Mouse (Mus musculus) midbrain, embryonic 13.5 days (tissue): ENCODE measurements around the gene Arhgdib. TPM values are rescaled to one million over a fixed set of nuclear protein-coding genes. Genes with fewer than 3 reads are reported as not detected.

Experiments
- ATAC-seq: fragments of 200-750 bp; cut with Nextera tagmentation; 2 replicates; pipeline ENCODE4 v1.8.0; 2017; ENCODE audit warnings: mild to moderate bottlenecking, moderate TSS enrichment, moderate library complexity
- H3K27ac ChIP-seq: fragments of 300-500 bp; sonication (generic); 2 replicates; pipeline ENCODE4 v1.5.1; 2015; ENCODE audit warnings: inconsistent platforms, mild to moderate bottlenecking, moderate library complexity
- H3K27me3 ChIP-seq: fragments of 300-500 bp; sonication (generic); 2 replicates; pipeline ENCODE4 v1.6.1; 2015; ENCODE audit warnings: mild to moderate bottlenecking, inconsistent platforms
- H3K36me3 ChIP-seq: fragments of 300-500 bp; sonication (generic); 2 replicates; pipeline ENCODE4 v1.6.1; 2015; ENCODE audit warnings: mild to moderate bottlenecking, inconsistent platforms
- H3K4me1 ChIP-seq: fragments of 300-500 bp; sonication (generic); replicated peaks from 2 replicates; pipeline ENCODE4 v1.6.1; 2015; ENCODE audit warnings: inconsistent platforms
- H3K4me2 ChIP-seq: fragments of 300-500 bp; sonication (generic); replicated peaks from 2 replicates; pipeline ENCODE4 v1.6.1; 2015; ENCODE audit warnings: moderate library complexity, mild to moderate bottlenecking, inconsistent platforms
- H3K4me3 ChIP-seq: fragments of 300-500 bp; sonication (generic); replicated peaks from 2 replicates; pipeline ENCODE4 v1.5.1; 2015; ENCODE audit warnings: mild to moderate bottlenecking, inconsistent platforms
- H3K9ac ChIP-seq: fragments of 300-500 bp; sonication (generic); replicated peaks from 2 replicates; pipeline ENCODE4 v1.6.1; 2015; ENCODE audit warnings: mild to moderate bottlenecking, inconsistent platforms
- H3K9me3 ChIP-seq: fragments of 300-500 bp; sonication (generic); 2 replicates; pipeline ENCODE4 v1.6.1; 2016; ENCODE audit warnings: mild to moderate bottlenecking, inconsistent platforms
- WGBS: fragments of 180-500 bp; shearing (Covaris S2); methylation state at CpG from one replicate; pipeline ENCODE4 v1.1.7; 2015; 5-methylcytosine and 5-hydroxymethylcytosine counted together
- polyA plus RNA-seq: library from polyadenylated mRNA; unstranded; fragments of >200 nt; fragmentation: Nextera tagmentation; extraction: Ambion mirVana; gene quantifications from 2 replicates; pipeline ENCODE4 v1.2.1, GENCODE M21; 2015

Arhgdib gene
- polyA plus RNA-seq, 1 experiment from 2014 or later, result 13.0 TPM

DNA sequence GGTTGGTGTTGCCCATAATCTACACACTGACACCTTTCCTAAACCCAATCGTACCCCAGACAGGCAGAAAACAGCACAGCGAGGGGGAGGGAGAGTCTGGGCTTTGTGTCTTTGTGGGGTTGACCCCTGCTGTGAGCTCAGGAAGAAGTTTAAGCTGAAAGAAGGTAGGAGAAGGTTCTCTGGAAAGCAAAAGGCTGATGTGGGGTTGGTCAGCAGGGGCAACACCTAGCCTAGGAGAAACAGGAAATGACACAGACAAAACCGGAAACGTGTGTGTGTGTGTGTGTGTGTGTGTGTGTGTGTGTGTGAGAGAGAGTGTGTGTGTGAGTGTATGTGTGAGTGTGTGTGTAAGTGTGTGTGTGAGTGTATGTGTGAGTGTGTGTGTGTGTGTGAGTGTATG, 25.8 kb upstream of the Arhgdib start:
- Histone ChIP-seq H3K36me3 (no peaks in the 10 kb centered on the region), H3K9me3 (no peaks in the 10 kb centered on the region), H3K9ac (no peak overlapping the region), H3K4me2 (no peak overlapping the region), H3K4me1 (no peaks in the 10 kb centered on the region), H3K4me3 (no peak overlapping the region), H3K27me3 (no peaks in the 10 kb centered on the region), H3K27ac (no peak overlapping the region)
- WGBS, result 62% methylated on average over 4 of the region's 4 CpGs
- ATAC-seq, result no peak

DNA sequence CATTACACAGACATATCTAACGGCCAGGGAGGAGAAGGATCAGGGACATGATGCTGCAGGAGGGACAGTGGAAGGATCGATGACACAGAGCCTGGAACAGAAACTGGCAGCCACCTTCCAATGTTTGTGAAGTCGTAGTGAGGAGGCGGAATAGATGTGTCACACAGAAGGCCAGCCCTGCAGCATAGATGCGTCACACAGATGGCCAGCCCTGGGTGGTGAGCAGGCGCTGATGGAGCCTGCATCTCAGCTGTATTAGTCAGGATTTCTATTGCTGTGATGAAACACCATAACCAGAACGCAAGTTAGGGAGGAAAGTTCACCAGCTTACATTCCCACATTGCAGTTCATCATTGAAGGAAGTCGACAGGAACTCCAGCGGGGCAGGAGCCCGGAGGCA, 24.2 kb upstream of the Arhgdib start:
- Histone ChIP-seq H3K4me1 (no peaks in the 10 kb centered on the region), H3K36me3 (no peaks in the 10 kb centered on the region), H3K9me3 (no peaks in the 10 kb centered on the region), H3K27ac (no peak overlapping the region), H3K4me2 (no peak overlapping the region), H3K27me3 (no peaks in the 10 kb centered on the region), H3K4me3 (no peak overlapping the region), H3K9ac (no peak overlapping the region)
- no peak for ATAC-seq
- WGBS, result 80% methylated on average over 10 of the region's 10 CpGs

DNA sequence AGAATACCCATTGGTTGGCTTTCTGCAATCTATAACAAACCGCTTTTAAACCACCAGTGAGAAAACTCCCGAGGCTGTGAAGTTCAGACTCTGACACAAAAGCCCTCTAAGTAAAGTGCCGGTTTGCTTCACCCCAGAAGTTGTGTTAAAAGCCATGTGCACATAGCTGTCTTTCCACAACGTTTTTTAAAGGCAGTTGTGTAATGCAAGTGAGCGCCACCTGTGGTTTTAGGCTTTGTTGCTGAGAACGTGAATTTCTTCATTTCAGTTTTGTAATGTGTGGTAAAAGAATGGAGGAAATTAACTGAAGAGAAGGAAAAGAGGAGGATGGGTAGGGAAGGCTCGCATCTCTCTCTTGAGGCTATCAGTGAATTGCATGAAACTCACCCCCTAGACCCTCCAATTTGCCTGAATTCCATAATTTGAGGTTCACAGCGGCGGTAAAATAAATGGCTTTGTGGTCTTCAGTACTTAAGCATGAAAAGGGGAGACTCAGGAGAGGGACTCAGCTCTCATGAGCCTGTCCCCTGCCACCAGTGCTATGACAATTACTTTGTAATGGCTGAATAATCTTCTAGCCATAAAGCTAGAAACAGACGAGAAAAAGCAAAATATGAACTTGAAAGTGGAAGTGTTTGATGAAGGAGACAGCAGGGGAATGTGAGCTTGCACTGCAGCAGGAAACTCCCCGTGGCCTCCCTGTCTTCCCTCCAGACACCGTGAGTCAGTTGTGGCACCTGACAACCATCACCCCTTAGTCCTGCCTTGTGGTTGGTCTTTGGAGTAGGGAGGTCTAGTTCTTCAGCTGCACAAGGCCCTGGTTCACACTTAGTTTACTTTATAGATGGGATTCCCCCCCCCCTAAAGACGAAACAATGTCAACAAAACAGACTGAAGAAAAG, 23.2 kb upstream of the Arhgdib start:
- WGBS, result 75% methylated on average over 13 of the region's 13 CpGs

DNA sequence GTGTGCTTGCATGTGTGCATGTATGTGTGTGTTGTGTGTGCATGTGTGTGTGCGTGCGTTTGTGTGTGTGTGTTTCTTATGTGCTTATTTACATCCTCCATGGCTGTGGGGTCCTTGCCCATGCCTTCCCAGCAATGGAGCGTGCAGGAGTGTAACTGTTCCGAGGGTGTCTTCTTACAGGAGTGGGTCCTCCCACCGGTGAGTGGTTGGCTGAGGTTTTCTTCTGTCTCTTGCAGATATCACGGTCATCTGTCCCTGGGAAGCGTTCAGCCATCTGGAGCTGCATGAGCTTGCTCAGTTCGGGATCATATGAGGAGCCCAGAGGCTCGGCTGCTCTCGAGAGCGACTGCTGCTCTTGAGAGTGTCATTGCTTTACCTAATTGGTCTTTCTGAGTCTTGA, 21.3 kb upstream of the Arhgdib start:
- ATAC-seq, result no peak
- Histone ChIP-seq H3K9ac (no peak overlapping the region), H3K36me3 (no peaks in the 10 kb centered on the region), H3K27ac (no peak overlapping the region), H3K27me3 (no peaks in the 10 kb centered on the region), H3K4me1 (no peaks in the 10 kb centered on the region), H3K9me3 (no peaks in the 10 kb centered on the region), H3K4me3 (no peak overlapping the region), H3K4me2 (no peak overlapping the region)
- 90% methylated on average over 11 of the region's 11 CpGs for WGBS

More for the DNA sequence above, 23.2 kb upstream of the Arhgdib start:
- Histone ChIP-seq H3K27me3 (no peaks in the 10 kb centered on the region), H3K36me3 (no peaks in the 10 kb centered on the region), H3K27ac (no peak overlapping the region), H3K4me1 (no peaks in the 10 kb centered on the region), H3K9ac (no peak overlapping the region), H3K4me3 (no peak overlapping the region), H3K4me2 (no peak overlapping the region), H3K9me3 (no peaks in the 10 kb centered on the region)
- no peak for ATAC-seq

DNA sequence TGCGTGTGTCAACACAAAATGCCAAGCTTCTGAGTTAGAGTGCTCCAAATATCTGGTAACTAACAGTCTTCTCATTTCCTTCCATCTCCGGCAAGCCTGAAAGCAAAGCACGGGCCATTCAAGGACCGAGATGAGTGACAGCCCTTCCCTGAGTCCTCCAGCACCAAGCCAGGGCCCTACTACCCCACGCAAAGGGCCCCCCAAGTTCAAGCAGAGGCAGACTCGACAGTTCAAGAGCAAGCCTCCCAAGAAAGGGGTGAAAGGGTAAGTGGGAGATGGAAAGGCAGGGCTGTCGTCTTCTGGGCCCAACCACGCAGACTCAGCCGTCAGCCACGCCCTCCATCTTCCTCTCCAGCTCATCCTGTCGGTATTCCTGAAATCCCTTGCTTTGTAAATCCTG, 17.4 kb upstream of the Arhgdib start:
- Histone ChIP-seq H3K27me3 (no peaks in the 10 kb centered on the region), H3K27ac (no peak overlapping the region), H3K36me3 (no peaks in the 10 kb centered on the region), H3K9me3 (no peaks in the 10 kb centered on the region), H3K4me3 (no peak overlapping the region), H3K4me2 (no peak overlapping the region), H3K9ac (no peak overlapping the region), H3K4me1 (no peaks in the 10 kb centered on the region)
- no peak for ATAC-seq
- WGBS, result 72% methylated on average over 11 of the region's 11 CpGs

DNA sequence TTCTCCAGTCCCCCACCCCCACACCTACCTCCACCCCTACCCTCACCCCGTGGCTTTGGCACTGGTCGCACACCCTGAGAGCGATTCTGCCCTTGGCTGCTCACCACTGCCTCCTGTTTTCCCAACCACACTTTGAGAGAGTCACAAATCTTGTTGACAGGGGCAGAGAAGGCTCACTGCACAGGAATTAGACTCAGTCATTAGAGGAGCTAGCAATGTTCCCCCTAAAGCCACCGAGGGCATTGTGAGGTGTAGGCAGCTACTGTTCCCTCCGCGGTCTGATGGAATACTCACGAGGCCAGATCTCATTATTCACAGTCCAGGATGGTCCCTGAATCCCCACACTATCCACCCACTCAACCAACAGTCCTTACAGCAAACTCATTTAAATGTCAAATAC, 15.4 kb upstream of the Arhgdib start:
- Histone ChIP-seq H3K4me1 (no peaks in the 10 kb centered on the region), H3K4me2 (no peak overlapping the region), H3K27ac (no peak overlapping the region), H3K4me3 (no peak overlapping the region), H3K36me3 (no peaks in the 10 kb centered on the region), H3K9me3 (no peaks in the 10 kb centered on the region), H3K9ac (no peak overlapping the region), H3K27me3 (no peaks in the 10 kb centered on the region)
- 69% methylated on average over 7 of the region's 7 CpGs for WGBS
- ATAC-seq, result no peak

DNA sequence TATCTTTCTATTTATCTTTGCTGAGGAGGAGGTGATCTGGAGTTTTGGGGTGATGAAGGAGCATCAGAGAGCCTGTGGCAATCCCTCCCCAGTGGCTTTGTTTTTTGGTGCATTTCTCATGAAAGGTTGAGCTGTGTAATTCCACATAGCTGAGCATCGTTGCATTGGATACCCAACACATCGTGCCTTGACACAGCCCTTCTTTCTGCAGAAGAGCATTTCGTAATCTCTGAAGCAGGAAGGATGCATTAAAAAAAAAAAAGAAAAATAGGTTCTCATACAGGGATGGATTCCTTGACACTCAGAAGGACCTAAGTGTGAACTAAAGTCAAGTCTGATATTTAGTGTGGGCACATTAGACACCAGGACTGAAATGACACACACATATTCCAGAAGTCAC, 13.5 kb upstream of the Arhgdib start:
- Histone ChIP-seq H3K4me3 (no peak overlapping the region), H3K27me3 (no peaks in the 10 kb centered on the region), H3K36me3 (no peaks in the 10 kb centered on the region), H3K9me3 (no peaks in the 10 kb centered on the region), H3K4me1 (no peaks in the 10 kb centered on the region), H3K27ac (no peak overlapping the region), H3K9ac (no peak overlapping the region), H3K4me2 (no peak overlapping the region)
- ATAC-seq, result no peak
- 93% methylated on average over 3 of the region's 3 CpGs for WGBS

DNA sequence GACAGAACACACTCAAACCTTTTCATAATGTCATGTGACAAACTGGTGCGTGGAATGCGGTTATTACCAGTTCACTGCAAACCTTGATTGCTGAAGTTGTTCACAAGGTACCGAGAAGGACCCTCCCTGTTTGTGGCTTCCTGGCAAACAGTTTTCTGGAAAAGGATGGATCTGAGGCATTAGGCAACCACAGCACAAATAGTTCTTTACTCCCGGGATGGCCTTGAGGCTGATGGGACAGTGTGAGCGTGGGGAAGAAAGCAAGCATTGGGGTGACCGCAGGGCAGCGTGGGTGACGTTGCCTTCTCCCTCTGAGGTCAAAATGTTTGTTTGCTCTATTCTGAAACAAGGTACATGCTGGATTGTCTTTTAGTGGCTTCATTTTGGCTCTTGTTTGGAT, 13.0 kb upstream of the Arhgdib start:
- Histone ChIP-seq H3K4me1 (no peaks in the 10 kb centered on the region), H3K4me3 (no peak overlapping the region), H3K9ac (no peak overlapping the region), H3K27ac (no peak overlapping the region), H3K4me2 (no peak overlapping the region), H3K36me3 (no peaks in the 10 kb centered on the region), H3K9me3 (no peaks in the 10 kb centered on the region), H3K27me3 (no peaks in the 10 kb centered on the region)
- ATAC-seq, result no peak
- 95% methylated on average over 8 of the region's 8 CpGs for WGBS

DNA sequence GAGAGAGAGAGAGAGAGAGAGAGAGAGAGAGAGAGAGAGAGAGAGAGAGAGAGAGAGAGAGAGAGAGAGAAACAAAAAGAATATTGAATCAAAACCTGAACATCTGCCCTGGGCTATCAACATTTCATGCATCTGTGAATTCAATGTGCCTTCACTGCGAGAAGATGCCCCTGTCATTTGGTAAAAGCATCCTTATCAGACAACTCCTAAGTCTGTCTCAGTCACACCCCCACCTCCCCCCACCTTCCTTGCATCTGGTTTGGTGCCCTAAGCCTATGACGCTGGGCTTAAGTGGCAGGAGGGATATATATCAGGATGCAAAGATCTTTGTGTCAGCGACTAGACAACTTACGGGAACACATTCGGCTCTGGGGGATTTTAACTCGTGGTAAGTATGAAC, 12.5 kb upstream of the Arhgdib start:
- Histone ChIP-seq H3K4me2 (no peak overlapping the region), H3K4me1 (no peaks in the 10 kb centered on the region), H3K27me3 (no peaks in the 10 kb centered on the region), H3K4me3 (no peak overlapping the region), H3K36me3 (no peaks in the 10 kb centered on the region), H3K9me3 (no peaks in the 10 kb centered on the region), H3K27ac (no peak overlapping the region), H3K9ac (no peak overlapping the region)
- ATAC-seq, result no peak
- WGBS, result 89% methylated on average over 6 of the region's 6 CpGs

DNA sequence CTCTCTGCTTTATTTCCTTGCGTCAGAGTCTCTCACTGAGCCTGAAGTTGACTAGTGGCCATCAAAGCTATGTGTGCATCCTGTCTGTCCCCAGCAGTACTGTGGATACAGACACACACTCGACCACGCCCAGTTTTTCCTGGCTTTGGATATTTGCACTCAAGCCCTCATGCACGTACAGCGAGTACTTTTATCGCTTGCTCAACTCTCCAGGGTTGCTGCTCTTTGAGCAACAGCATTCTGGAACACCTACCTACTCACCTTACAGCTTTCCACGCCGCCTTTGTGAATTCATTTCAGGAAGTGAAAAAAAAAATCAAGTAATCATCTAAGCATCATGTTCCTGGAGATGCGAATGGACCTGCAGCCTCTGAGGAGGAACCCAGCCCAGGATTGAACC, 11.2 kb upstream of the Arhgdib start:
- 95% methylated on average over 9 of the region's 9 CpGs for WGBS
- ATAC-seq, result no peak
- Histone ChIP-seq H3K27me3 (no peaks in the 10 kb centered on the region), H3K4me1 (no peaks in the 10 kb centered on the region), H3K4me2 (no peak overlapping the region), H3K27ac (no peak overlapping the region), H3K36me3 (no peaks in the 10 kb centered on the region), H3K4me3 (no peak overlapping the region), H3K9ac (no peak overlapping the region), H3K9me3 (no peaks in the 10 kb centered on the region)

DNA sequence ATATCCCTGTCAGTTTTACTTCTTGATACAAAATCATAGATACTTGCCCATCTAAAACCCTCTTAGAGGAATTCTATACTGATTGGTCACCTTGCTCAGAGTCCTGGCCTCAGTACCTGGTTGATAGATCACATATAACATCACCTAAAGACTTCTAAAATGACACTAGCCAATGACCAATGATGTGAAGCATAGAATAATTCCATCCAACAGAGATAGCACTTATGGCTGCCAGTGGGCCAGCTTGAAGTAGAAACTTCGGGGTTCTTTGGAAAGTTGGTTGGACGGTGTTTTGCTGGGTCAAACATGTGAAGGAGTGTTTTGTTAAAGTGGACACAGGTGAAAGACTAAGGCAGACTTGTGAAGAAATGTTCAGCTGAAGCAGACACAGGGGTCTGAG, 8.5 kb upstream of the Arhgdib start:
- H3K4me2 ChIP-seq, result no peak overlapping the region
- WGBS, result 91% methylated on average over 2 of the region's 2 CpGs
- no peak overlapping the region for H3K27ac ChIP-seq
- peaks cover 6% of the 10 kb centered on the region; the same call in 1 of the 2 replicates for H3K4me1 ChIP-seq
- no peaks in the 10 kb centered on the region for H3K27me3 ChIP-seq
- no peak overlapping the region for H3K4me3 ChIP-seq
- H3K36me3 ChIP-seq, result no peaks in the 10 kb centered on the region
- no peak for ATAC-seq
- H3K9ac ChIP-seq, result no peak overlapping the region
- H3K9me3 ChIP-seq, result no peaks in the 10 kb centered on the region

DNA sequence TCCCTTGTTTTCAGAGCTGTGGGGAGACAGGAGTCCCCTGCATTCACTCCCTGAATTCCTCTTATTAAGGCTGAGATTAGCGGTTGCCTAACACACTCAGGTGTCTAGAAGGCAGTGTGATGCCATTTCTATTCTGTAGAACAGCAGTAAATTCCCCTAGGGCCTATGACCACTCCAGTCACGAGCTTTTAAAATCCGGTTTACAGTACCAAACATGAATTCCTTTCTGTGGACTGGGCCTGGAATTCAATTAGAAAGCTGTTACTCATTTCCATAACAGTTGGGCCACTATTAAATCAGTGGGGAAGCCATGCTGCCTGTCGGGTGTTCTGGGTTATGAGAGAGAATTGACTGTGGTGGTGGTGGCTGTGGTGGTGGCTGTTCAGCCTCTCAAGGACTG, 6.0 kb upstream of the Arhgdib start:
- ATAC-seq, result no peak
- Histone ChIP-seq H3K4me1 (peaks cover 6% of the 10 kb centered on the region; the same call in 1 of the 2 replicates), H3K9me3 (no peaks in the 10 kb centered on the region), H3K27me3 (no peaks in the 10 kb centered on the region), H3K4me3 (no peak overlapping the region), H3K4me2 (no peak overlapping the region), H3K9ac (no peak overlapping the region), H3K27ac (no peak overlapping the region), H3K36me3 (no peaks in the 10 kb centered on the region)
- 42% methylated on average over 4 of the region's 4 CpGs for WGBS

DNA sequence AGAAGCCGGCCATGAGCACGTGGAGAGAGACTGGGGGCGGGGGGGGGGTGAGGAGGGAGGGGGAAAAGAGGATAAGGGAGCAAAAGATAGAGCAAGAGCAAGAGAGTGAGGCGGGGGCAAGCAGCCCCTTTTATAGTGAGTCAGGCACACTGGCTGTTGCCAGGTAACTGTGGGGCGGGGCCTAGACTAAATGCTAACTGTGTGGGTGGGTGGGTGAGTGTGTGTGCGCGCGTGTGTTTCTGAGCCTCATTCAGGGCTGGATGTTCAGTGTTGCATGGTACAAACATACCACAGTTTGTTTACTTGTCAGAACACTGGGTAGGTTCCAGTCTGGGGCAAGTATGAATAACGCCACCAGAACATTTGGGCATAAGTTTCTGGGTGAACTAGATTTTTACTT, 5.2 kb upstream of the Arhgdib start:
- Histone ChIP-seq H3K4me2 (no peak overlapping the region), H3K4me3 (no peak overlapping the region), H3K4me1 (peaks cover 6% of the 10 kb centered on the region; the same call in 1 of the 2 replicates), H3K27ac (no peak overlapping the region), H3K36me3 (no peaks in the 10 kb centered on the region), H3K9me3 (no peaks in the 10 kb centered on the region), H3K27me3 (no peaks in the 10 kb centered on the region), H3K9ac (no peak overlapping the region)
- ATAC-seq, result no peak
- 44% methylated on average over 9 of the region's 9 CpGs for WGBS
